Mouse (Mus musculus) midbrain, embryonic 14.5 days (tissue): ENCODE measurements at regions not wholly inside any gene's neighbourhood (a gene's known extent, or its start where the extent isn't known, plus 50 kb on each side); places are given as distances from the start of the nearest gene placed in this dataset.

Experiments
- ATAC-seq: fragments of 200-750 bp; cut with Nextera tagmentation; 2 replicates; pipeline ENCODE4 v1.8.0; 2017; ENCODE audit warnings: moderate number of reproducible peaks, moderate library complexity; ENCODE audit not compliant: low FRiP score, low TSS enrichment
- DNase-seq: peaks from one replicate; pipeline ENCODE4 v3.0.0-alpha.2; 2015
- H3K27ac ChIP-seq: fragments of 300-500 bp; sonication (generic); replicated peaks from 2 replicates; pipeline ENCODE4 v1.5.1; 2014; ENCODE audit warnings: mild to moderate bottlenecking, low read depth, low read length, moderate library complexity
- H3K27me3 ChIP-seq: fragments of 300-500 bp; sonication (generic); 2 replicates; pipeline ENCODE4 v1.6.1; 2014; ENCODE audit warnings: low read length, control low read depth, mixed read lengths; ENCODE audit not compliant: control insufficient read depth, insufficient read depth
- H3K36me3 ChIP-seq: fragments of 300-500 bp; sonication (generic); 2 replicates; pipeline ENCODE4 v1.6.1; 2014; ENCODE audit warnings: low read length, control low read depth; ENCODE audit not compliant: control insufficient read depth, insufficient read depth
- H3K4me1 ChIP-seq: fragments of 300-500 bp; sonication (generic); 2 replicates; pipeline ENCODE4 v1.6.1; 2014; ENCODE audit warnings: mild to moderate bottlenecking, antibody characterized with exemption, low read length, control low read depth; ENCODE audit not compliant: control insufficient read depth, insufficient read depth
- H3K4me2 ChIP-seq: fragments of 300-500 bp; sonication (generic); 2 replicates; pipeline ENCODE4 v1.6.1; 2014; ENCODE audit warnings: mild to moderate bottlenecking, low read length, moderate library complexity
- H3K4me3 ChIP-seq: fragments of 300-500 bp; sonication (generic); replicated peaks from 2 replicates; pipeline ENCODE4 v1.5.1; 2014; ENCODE audit warnings: low read depth, low read length
- H3K9ac ChIP-seq: fragments of 300-500 bp; sonication (generic); replicated peaks from 2 replicates; pipeline ENCODE4 v1.6.1; 2014; ENCODE audit warnings: mild to moderate bottlenecking, low read length, moderate library complexity
- H3K9me3 ChIP-seq: fragments of 300-500 bp; sonication (generic); 2 replicates; pipeline ENCODE4 v1.6.1; 2016; ENCODE audit warnings: low read length, control low read depth, mixed read lengths; ENCODE audit not compliant: control insufficient read depth
- WGBS: fragments of 180-500 bp; shearing (Covaris S2); extraction: QIAGEN DNeasy Blood & Tissue Kit; methylation state at CpG from one replicate; pipeline ENCODE4 v1.1.7; 2014; 5-methylcytosine and 5-hydroxymethylcytosine counted together

DNA sequence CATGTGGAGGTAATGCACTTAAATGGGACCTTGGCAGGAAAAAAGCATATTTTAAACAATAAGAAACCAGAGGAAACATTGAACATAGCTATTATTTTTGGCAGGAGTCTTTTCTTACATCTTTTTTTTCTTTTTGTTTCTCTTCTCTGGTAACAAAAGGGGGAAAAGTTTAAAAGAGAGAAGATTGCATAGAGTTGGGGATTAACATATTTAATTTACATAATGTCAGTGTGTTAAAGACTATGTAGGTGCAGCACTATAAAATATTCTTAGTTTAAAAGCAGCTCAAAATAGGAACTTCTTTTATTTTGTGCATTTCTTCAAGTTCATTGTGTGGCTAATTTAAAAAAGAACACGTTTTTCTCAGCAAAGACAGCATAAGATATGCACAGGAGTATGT lies 1087.5 kb downstream of the Cdh11 start:
- DNase-seq: no peak
- Histone ChIP-seq H3K4me3 (no peak overlapping the region), H3K4me1 (no peaks in the 10 kb centered on the region), H3K9ac (no peak overlapping the region), H3K27me3 (no peaks in the 10 kb centered on the region), H3K36me3 (no peaks in the 10 kb centered on the region), H3K9me3 (no peaks in the 10 kb centered on the region), H3K4me2 (no peak overlapping the region), H3K27ac (no peak overlapping the region)
- 57% methylated on average over 1 of the region's 1 CpGs for WGBS
- no peak for ATAC-seq

GRCm38 (mm10) chr8:101690901-101691300 lies 1094.5 kb downstream of the Cdh11 start:
- no peak overlapping the region for H3K27ac ChIP-seq
- DNase-seq: no peak
- no peak overlapping the region for H3K9ac ChIP-seq
- no peak overlapping the region for H3K4me3 ChIP-seq
- H3K4me2 ChIP-seq: no peak overlapping the region
- no peaks in the 10 kb centered on the region for H3K36me3 ChIP-seq
- H3K9me3 ChIP-seq: no peaks in the 10 kb centered on the region
- no peaks in the 10 kb centered on the region for H3K4me1 ChIP-seq
- ATAC-seq: no peak
- no peaks in the 10 kb centered on the region for H3K27me3 ChIP-seq
- WGBS: 84% methylated on average over 1 of the region's 1 CpGs

- no peak for ATAC-seq
- Histone ChIP-seq H3K36me3 (no peaks in the 10 kb centered on the region), H3K4me1 (no peaks in the 10 kb centered on the region), H3K27ac (no peak overlapping the region), H3K4me2 (no peak overlapping the region), H3K27me3 (no peaks in the 10 kb centered on the region), H3K9ac (no peak overlapping the region), H3K9me3 (no peaks in the 10 kb centered on the region), H3K4me3 (no peak overlapping the region)
- WGBS: 84% methylated on average over 2 of the region's 2 CpGs
- DNase-seq: no peak
Measured at GRCm38 (mm10) chr8:101668921-101669320, 1116.5 kb downstream of the Cdh11 start.

GRCm38 (mm10) chr8:101662874-101663273 lies 1122.6 kb downstream of the Cdh11 start:
- Histone ChIP-seq H3K4me3 (no peak overlapping the region), H3K9me3 (no peaks in the 10 kb centered on the region), H3K4me2 (no peak overlapping the region), H3K36me3 (no peaks in the 10 kb centered on the region), H3K4me1 (no peaks in the 10 kb centered on the region), H3K27ac (no peak overlapping the region), H3K9ac (no peak overlapping the region), H3K27me3 (no peaks in the 10 kb centered on the region)
- 72% methylated on average over 2 of the region's 2 CpGs for WGBS
- ATAC-seq (no peak), DNase-seq (no peak)

DNA sequence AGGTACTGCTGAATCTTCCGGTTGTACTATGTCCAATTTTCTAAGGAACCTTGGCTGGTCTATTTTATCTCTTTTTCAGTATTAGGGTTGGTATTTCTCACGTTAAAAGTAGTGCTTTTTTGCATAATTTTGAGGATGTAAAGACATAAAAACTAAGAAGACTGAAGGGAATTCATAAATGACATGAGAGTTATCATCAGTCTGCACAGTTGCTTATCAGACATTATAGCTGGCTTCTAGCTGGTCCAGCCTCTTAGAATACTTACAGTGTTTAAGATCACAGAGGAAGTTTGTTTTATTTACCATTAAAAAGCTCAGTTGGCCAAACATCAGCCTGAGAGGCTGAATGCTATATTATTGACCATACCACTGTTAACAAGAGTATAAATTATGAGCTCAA lies 1130.2 kb downstream of the Cdh11 start:
- H3K9ac ChIP-seq: no peak overlapping the region
- H3K4me2 ChIP-seq: no peak overlapping the region
- no peak overlapping the region for H3K4me3 ChIP-seq
- H3K36me3 ChIP-seq: no peaks in the 10 kb centered on the region
- no peaks in the 10 kb centered on the region for H3K9me3 ChIP-seq
- ATAC-seq (no peak), DNase-seq (no peak)
- WGBS: 63% methylated on average over 2 of the region's 2 CpGs
- no peaks in the 10 kb centered on the region for H3K4me1 ChIP-seq
- H3K27ac ChIP-seq: no peak overlapping the region
- H3K27me3 ChIP-seq: no peaks in the 10 kb centered on the region

- no peak for ATAC-seq
Measured at GRCm38 (mm10) chr8:101628816-101629215, 1156.6 kb downstream of the Cdh11 start.

DNA sequence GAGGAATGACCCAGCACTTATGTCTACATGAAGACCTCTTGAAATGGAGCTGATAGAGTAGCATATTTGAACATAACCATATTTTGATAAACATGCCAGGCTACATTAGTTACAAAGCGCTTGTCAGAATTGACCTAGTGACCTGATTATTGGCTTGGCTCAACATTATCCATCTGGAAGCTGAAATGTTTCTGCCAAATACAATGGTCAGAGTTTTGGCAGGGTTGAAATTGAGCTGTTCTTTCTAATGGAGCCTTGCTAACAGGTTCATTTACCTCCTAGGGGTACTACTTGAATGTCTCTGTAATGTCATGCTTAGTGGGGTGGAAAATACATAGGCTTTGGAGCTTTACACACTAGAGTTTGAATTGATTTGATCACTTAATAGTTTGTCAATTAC lies 1163.5 kb downstream of the Cdh11 start:
- ATAC-seq: no peak
- H3K36me3 ChIP-seq: no peaks in the 10 kb centered on the region
- H3K9ac ChIP-seq: no peak overlapping the region
- 60% methylated on average over 1 of the region's 1 CpGs for WGBS
- H3K4me1 ChIP-seq: no peaks in the 10 kb centered on the region
- H3K27me3 ChIP-seq: no peaks in the 10 kb centered on the region
- H3K4me2 ChIP-seq: no peak overlapping the region
- no peak overlapping the region for H3K4me3 ChIP-seq
- no peak for DNase-seq
- no peaks in the 10 kb centered on the region for H3K9me3 ChIP-seq
- no peak overlapping the region for H3K27ac ChIP-seq

More at GRCm38 (mm10) chr8:101628816-101629215, 1156.6 kb downstream of the Cdh11 start:
- Histone ChIP-seq H3K9me3 (no peaks in the 10 kb centered on the region), H3K9ac (no peak overlapping the region), H3K4me3 (no peak overlapping the region), H3K4me1 (no peaks in the 10 kb centered on the region), H3K36me3 (no peaks in the 10 kb centered on the region), H3K27me3 (no peaks in the 10 kb centered on the region), H3K4me2 (no peak overlapping the region), H3K27ac (no peak overlapping the region)
- peak; percentile 46 for DNase-seq
- WGBS: 25% methylated on average over 1 of the region's 1 CpGs

GRCm38 (mm10) chr8:101591115-101591514 lies 1194.3 kb downstream of the Cdh11 start:
- Histone ChIP-seq H3K9ac (no peak overlapping the region), H3K27ac (no peak overlapping the region), H3K4me1 (no peaks in the 10 kb centered on the region), H3K36me3 (no peaks in the 10 kb centered on the region), H3K9me3 (no peaks in the 10 kb centered on the region), H3K27me3 (no peaks in the 10 kb centered on the region), H3K4me3 (no peak overlapping the region), H3K4me2 (no peak overlapping the region)
- ATAC-seq (no peak), DNase-seq (no peak)

DNA sequence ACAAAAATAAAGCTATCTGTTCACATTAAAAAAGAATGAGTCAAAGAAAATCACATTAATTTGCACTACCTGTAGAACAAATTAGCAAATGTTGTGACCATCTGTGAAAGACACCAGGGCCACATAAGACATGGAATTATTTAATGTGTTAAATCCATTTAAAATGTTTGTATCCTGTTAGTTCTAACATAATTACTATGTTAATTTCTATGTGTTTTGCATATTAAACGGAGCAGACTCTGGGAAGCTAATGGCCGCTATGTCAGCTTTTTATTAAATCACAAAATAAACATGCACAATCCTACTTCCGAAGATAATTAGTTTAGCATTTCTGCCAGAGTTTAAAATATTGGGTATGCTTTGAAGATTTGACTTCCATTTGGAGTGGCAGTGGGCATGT lies 1194.8 kb downstream of the Cdh11 start:
- H3K9me3 ChIP-seq: no peaks in the 10 kb centered on the region
- H3K4me3 ChIP-seq: no peak overlapping the region
- no peaks in the 10 kb centered on the region for H3K4me1 ChIP-seq
- ATAC-seq (no peak), DNase-seq (peak; percentile 18)
- H3K4me2 ChIP-seq: no peak overlapping the region
- 75% methylated on average over 3 of the region's 3 CpGs for WGBS
- H3K27ac ChIP-seq: no peak overlapping the region
- H3K36me3 ChIP-seq: no peaks in the 10 kb centered on the region
- H3K9ac ChIP-seq: no peak overlapping the region
- no peaks in the 10 kb centered on the region for H3K27me3 ChIP-seq
